Mouse (Mus musculus): ENCODE measurements around the gene Exoc6. TPM values are rescaled to one million over a fixed set of nuclear protein-coding genes. Genes with fewer than 3 reads are reported as not detected.

Exoc6 gene
- polyA plus RNA-seq (2014; fragmentation: Nextera tagmentation; extraction: Ambion mirVana) = 7.5 and 7.8 TPM in 2 replicates

DNA sequence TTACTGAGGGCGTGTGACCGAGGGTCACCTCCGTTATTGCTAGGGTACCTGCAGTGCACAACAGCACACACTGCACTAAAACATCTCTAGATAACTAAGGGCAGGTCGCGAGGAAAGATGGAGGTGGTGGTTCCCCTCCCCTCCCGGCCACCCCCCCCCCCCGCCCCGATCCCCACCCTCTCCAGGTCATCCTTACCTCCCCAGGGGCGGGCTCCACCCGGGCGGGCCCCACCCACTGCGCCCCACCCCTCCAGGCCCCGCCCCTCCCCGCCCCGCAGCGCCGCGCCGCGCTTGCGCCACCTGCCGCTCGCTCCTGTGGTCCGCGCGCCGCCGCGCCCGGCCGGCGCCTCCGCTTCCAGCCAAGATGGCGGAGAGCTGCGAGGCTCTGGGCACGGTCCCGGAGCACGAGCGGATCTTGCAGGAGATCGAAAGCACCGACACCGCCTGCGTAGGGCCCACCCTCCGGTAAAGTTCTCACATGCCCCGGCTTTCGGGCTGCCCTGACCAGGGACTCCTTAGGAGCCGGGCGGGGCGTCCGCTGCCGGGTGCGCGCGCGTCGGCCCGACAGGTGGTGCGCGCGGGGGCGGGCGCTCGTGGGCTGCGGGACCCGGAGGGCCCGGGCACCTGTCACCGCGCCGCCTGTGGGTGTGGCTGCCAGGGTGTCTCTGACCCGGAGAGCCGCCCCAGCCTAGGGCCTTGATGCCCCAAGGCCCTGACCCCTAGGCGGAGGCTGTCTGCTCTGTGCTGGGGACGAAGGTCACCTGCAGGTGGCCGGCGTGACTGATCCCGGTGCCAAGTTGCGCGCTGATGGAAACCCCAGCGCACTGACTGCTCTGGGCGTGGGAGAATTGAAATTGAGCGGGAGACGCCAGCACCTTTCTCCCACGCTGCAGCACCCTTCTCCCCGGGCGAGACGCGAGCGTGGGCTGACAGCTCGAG is at the start of gene Exoc6:
Gene Exoc6, plus strand, starts transcription at position 318 of the 939 bp plus-strand sequence.
- Histone ChIP-seq H3K9ac (ENCODE audit: low read length) (peak within 1 kb of the TSS; percentile 65), H3K27ac (replicated peaks; ENCODE audit: low read depth, low read length) (no peak within 1 kb of the TSS), H3K4me3 (ENCODE audit: low read depth, low read length) (peak within 1 kb of the TSS; percentile 66), H3K4me2 (ENCODE audit: low read depth, severe bottlenecking) (peak within 1 kb of the TSS; percentile 96), H3K9me3 (ENCODE audit: control insufficient read depth, low read length) (no peaks in the 10 kb centered on the region), H3K4me1 (ENCODE audit: control insufficient read depth, insufficient read depth, low read length) (no peaks in the 10 kb centered on the region), H3K36me3 (ENCODE audit: control insufficient read depth, insufficient read depth, low read length) (no peaks in the 10 kb centered on the region), H3K27me3 (ENCODE audit: control insufficient read depth, insufficient read depth, low read length) (no peaks in the 10 kb centered on the region)
- WGBS = 2% methylated on average over 47 of the region's 89 CpGs
- ATAC-seq (ENCODE audit: insufficient number of reproducible peaks, low FRiP score, low TSS enrichment, low read depth) (peak; percentile 80), DNase-seq (ENCODE audit: low spot score) (peak; percentile 81)

DNA sequence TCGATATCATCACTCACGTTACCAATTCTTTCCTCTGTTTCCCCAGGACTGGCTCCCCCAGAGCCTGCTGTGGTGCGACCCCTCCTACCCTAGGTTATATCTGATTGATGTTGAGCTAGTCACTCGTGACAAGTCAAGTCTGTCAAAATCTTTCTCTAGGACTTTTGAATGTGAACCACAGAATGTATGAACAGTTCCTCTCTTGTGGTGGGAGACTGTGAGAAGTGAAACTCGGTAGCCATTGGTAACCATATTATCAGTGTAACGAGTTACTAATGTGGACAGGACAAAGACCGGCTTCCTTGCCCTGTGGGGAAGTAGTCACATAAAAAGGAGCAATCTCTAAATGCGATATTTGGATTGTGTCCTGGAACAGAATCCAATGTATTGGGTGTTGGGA is 47.2 kb upstream of the Exoc6 start:
- no peaks in the 10 kb centered on the region for H3K27me3 ChIP-seq (ENCODE audit: control insufficient read depth, insufficient read depth, low read length)
- no peaks in the 10 kb centered on the region for H3K9me3 ChIP-seq (ENCODE audit: control insufficient read depth, low read length)
- DNase-seq (ENCODE audit: low spot score) (no peak), ATAC-seq (ENCODE audit: insufficient number of reproducible peaks, low FRiP score, low TSS enrichment, low read depth) (no peak)
- H3K4me2 ChIP-seq (ENCODE audit: low read depth, severe bottlenecking) = no peak overlapping the region
- H3K4me1 ChIP-seq (ENCODE audit: control insufficient read depth, insufficient read depth, low read length) = peaks cover 2% of the 10 kb centered on the region; the same call in 1 of the 2 replicates
- no peak overlapping the region for H3K9ac ChIP-seq (ENCODE audit: low read length)
- WGBS = 86% methylated on average over 8 of the region's 8 CpGs
- no peaks in the 10 kb centered on the region for H3K36me3 ChIP-seq (ENCODE audit: control insufficient read depth, insufficient read depth, low read length)
- H3K27ac ChIP-seq (replicated peaks; ENCODE audit: low read depth, low read length) = no peak overlapping the region
- H3K4me3 ChIP-seq (ENCODE audit: low read depth, low read length) = no peak overlapping the region

DNA sequence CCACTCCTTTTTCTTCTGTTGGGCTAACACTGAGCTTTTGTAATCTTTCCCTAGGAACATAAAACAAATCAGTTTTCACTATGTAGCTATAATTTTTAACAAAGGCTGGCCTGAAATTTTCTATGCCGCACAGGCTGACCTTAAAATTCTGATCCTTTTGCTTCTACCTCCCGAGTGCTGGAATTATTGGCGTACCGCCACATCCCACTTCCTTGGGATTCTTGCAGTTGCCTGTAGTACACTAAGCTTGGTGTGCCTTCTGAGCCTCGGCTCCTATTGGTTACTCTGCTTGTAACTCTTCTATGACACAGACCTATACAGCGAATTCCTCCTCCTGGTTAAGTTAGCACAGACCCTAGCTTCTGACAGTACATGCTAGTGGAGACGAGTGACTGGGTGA is 44.2 kb upstream of the Exoc6 start:
- Histone ChIP-seq H3K36me3 (ENCODE audit: control insufficient read depth, insufficient read depth, low read length) (no peaks in the 10 kb centered on the region), H3K4me1 (ENCODE audit: control insufficient read depth, insufficient read depth, low read length) (peaks cover 2% of the 10 kb centered on the region; the same call in 1 of the 2 replicates), H3K9me3 (ENCODE audit: control insufficient read depth, low read length) (no peaks in the 10 kb centered on the region), H3K4me3 (ENCODE audit: low read depth, low read length) (no peak overlapping the region), H3K27ac (replicated peaks; ENCODE audit: low read depth, low read length) (no peak overlapping the region), H3K9ac (ENCODE audit: low read length) (no peak overlapping the region), H3K4me2 (ENCODE audit: low read depth, severe bottlenecking) (no peak overlapping the region), H3K27me3 (ENCODE audit: control insufficient read depth, insufficient read depth, low read length) (no peaks in the 10 kb centered on the region)
- DNase-seq (ENCODE audit: low spot score) (no peak), ATAC-seq (ENCODE audit: insufficient number of reproducible peaks, low FRiP score, low TSS enrichment, low read depth) (no peak)
- 74% methylated on average over 7 of the region's 7 CpGs for WGBS

DNA sequence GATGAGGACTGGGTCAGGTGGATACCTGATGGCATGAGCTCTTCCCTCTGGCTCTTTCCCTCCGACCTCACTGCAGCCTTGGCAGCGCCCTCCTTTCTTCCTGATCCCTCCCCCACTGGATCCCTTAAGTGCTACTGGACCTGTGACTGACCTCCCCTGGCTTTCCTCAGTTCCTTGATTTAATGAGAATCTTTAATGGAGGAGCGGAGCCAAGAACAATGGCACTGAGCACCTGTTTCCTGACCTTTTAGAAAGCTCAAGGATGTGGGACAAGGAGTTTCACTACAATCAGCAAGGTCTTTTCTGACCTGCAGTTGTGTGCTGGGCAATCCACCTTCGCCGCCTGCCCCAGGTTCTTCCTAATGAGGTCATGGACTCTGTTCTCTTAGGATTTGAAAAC is 43.6 kb upstream of the Exoc6 start:
- no peaks in the 10 kb centered on the region for H3K9me3 ChIP-seq (ENCODE audit: control insufficient read depth, low read length)
- DNase-seq (ENCODE audit: low spot score) (no peak), ATAC-seq (ENCODE audit: insufficient number of reproducible peaks, low FRiP score, low TSS enrichment, low read depth) (no peak)
- WGBS = 67% methylated on average over 5 of the region's 5 CpGs
- H3K9ac ChIP-seq (ENCODE audit: low read length) = no peak overlapping the region
- peaks cover 2% of the 10 kb centered on the region; the same call in 1 of the 2 replicates for H3K4me1 ChIP-seq (ENCODE audit: control insufficient read depth, insufficient read depth, low read length)
- H3K27ac ChIP-seq (replicated peaks; ENCODE audit: low read depth, low read length) = no peak overlapping the region
- H3K36me3 ChIP-seq (ENCODE audit: control insufficient read depth, insufficient read depth, low read length) = no peaks in the 10 kb centered on the region
- no peak overlapping the region for H3K4me2 ChIP-seq (ENCODE audit: low read depth, severe bottlenecking)
- no peaks in the 10 kb centered on the region for H3K27me3 ChIP-seq (ENCODE audit: control insufficient read depth, insufficient read depth, low read length)
- H3K4me3 ChIP-seq (ENCODE audit: low read depth, low read length) = no peak overlapping the region

DNA sequence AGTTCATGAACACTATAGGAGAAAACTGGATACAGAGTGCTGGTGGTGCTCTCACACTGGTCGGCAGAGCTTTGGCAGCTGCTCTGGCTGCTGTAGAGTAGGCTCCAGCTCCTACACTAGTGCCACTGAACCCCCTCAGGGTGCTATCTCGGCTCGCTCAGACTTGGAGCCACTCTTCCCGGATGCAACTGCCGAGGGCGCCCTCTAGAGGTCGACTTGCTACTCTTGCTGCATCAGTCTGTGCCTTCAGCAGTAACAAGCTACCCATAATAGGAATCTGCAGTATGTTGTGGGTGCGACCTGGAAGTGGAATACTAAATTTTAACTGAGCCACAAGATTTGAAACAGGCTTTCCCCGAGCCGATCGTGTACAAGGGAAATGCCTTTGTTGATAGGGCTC is 40.5 kb upstream of the Exoc6 start:
- H3K27ac ChIP-seq (replicated peaks; ENCODE audit: low read depth, low read length) = no peak overlapping the region
- H3K4me1 ChIP-seq (ENCODE audit: control insufficient read depth, insufficient read depth, low read length) = peaks cover 2% of the 10 kb centered on the region; the same call in 1 of the 2 replicates
- no peak overlapping the region for H3K9ac ChIP-seq (ENCODE audit: low read length)
- 15% methylated on average over 11 of the region's 11 CpGs for WGBS
- H3K27me3 ChIP-seq (ENCODE audit: control insufficient read depth, insufficient read depth, low read length) = no peaks in the 10 kb centered on the region
- H3K4me3 ChIP-seq (ENCODE audit: low read depth, low read length) = no peak overlapping the region
- no peaks in the 10 kb centered on the region for H3K9me3 ChIP-seq (ENCODE audit: control insufficient read depth, low read length)
- H3K36me3 ChIP-seq (ENCODE audit: control insufficient read depth, insufficient read depth, low read length) = no peaks in the 10 kb centered on the region
- DNase-seq (ENCODE audit: low spot score) = peak; percentile 89
- no peak for ATAC-seq (ENCODE audit: insufficient number of reproducible peaks, low FRiP score, low TSS enrichment, low read depth)
- no peak overlapping the region for H3K4me2 ChIP-seq (ENCODE audit: low read depth, severe bottlenecking)

DNA sequence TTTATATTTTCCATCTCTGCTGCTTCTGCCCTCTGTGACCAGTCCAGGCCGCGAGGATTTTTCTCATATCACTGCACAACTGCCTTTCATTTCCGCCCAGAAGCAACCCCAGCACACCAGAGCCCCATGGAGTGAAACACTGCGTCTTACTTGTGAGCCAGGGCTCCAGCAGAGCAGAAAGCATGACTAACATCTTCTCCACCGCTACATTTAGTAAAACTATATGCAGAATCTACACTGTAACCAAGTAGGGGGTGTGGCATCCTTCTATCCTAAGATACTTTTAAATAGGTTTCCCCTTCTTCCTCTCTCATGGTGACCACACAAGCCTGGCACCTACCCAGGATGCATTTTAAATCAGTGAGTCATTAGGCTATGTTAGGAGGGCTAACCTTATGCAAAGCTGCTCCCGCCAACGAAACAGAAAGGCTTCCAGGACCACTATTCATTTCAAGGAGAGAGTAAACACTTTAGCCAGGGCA is 35.4 kb upstream of the Exoc6 start:
- Histone ChIP-seq H3K4me3 (ENCODE audit: low read depth, low read length) (no peak overlapping the region), H3K27me3 (ENCODE audit: control insufficient read depth, insufficient read depth, low read length) (no peaks in the 10 kb centered on the region), H3K27ac (replicated peaks; ENCODE audit: low read depth, low read length) (no peak overlapping the region), H3K4me2 (ENCODE audit: low read depth, severe bottlenecking) (no peak overlapping the region), H3K36me3 (ENCODE audit: control insufficient read depth, insufficient read depth, low read length) (no peaks in the 10 kb centered on the region), H3K9me3 (ENCODE audit: control insufficient read depth, low read length) (no peaks in the 10 kb centered on the region), H3K4me1 (ENCODE audit: control insufficient read depth, insufficient read depth, low read length) (no peaks in the 10 kb centered on the region), H3K9ac (ENCODE audit: low read length) (no peak overlapping the region)
- ATAC-seq (ENCODE audit: insufficient number of reproducible peaks, low FRiP score, low TSS enrichment, low read depth) (no peak), DNase-seq (ENCODE audit: low spot score) (no peak)
- 70% methylated on average over 7 of the region's 7 CpGs for WGBS

DNA sequence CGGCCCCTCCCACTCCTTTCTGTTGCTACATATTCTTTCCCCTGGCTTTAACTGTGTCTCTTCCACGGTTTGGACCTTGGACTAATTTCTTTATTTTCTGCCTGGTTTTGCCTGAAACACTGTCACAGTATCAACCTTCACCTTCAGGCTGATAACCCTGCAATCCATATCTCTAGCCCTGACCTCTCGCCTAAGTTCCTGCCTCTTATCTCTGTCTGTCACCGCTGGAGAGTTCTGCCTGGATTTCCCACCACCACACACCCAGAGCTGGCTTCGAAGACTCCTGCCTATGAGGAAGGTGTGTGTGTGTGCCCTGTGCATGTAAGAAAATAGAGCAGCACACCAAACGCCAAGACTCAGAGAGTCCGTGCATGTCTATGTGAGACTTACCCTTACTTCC is 32.8 kb upstream of the Exoc6 start:
- DNase-seq (ENCODE audit: low spot score) = no peak

DNA sequence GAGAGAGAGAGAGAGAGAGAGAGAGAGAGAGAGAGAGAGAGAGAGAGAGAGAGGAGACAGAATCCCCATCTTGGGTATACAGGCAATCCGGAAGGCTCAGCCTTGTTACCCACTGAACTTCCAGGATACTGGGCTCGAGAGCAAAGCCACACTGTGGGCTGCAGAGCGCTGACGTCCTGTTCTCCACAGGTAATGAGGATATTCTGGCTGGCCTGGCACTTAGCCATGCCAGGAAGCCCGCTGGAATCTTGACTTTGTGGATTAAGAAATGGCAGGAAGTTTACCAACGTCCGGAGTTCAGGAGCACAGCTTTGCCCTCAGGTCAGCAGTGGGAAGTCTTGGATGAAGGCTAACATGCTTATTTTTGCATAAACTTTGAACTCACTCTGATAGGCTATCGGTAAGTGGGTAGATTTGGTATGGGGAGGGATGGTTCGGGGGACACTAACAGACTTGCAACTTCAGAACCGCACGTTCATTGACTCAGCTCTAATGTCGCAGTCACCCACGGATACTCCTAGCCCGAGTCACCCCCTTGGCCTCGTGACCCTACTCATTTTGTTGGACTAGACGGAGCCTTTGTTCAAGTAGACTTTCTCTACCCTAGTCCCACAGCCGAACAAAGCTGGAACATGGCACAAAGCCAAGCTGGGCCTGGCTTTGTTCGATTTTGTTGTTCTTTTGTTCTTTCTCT is 29.3 kb upstream of the Exoc6 start:
- Histone ChIP-seq H3K27ac (replicated peaks; ENCODE audit: low read depth, low read length) (no peak overlapping the region), H3K9ac (ENCODE audit: low read length) (no peak overlapping the region), H3K9me3 (ENCODE audit: control insufficient read depth, low read length) (no peaks in the 10 kb centered on the region), H3K27me3 (ENCODE audit: control insufficient read depth, insufficient read depth, low read length) (no peaks in the 10 kb centered on the region), H3K4me3 (ENCODE audit: low read depth, low read length) (no peak overlapping the region), H3K4me1 (ENCODE audit: control insufficient read depth, insufficient read depth, low read length) (no peaks in the 10 kb centered on the region), H3K36me3 (ENCODE audit: control insufficient read depth, insufficient read depth, low read length) (no peaks in the 10 kb centered on the region), H3K4me2 (ENCODE audit: low read depth, severe bottlenecking) (no peak overlapping the region)
- 82% methylated on average over 18 of the region's 18 CpGs for WGBS
- DNase-seq (ENCODE audit: low spot score) (no peak), ATAC-seq (ENCODE audit: insufficient number of reproducible peaks, low FRiP score, low TSS enrichment, low read depth) (no peak)

More for the DNA sequence above, 32.8 kb upstream of the Exoc6 start:
- no peak overlapping the region for H3K4me3 ChIP-seq (ENCODE audit: low read depth, low read length)
- H3K4me2 ChIP-seq (ENCODE audit: low read depth, severe bottlenecking) = no peak overlapping the region
- no peaks in the 10 kb centered on the region for H3K36me3 ChIP-seq (ENCODE audit: control insufficient read depth, insufficient read depth, low read length)
- no peak overlapping the region for H3K9ac ChIP-seq (ENCODE audit: low read length)
- H3K27me3 ChIP-seq (ENCODE audit: control insufficient read depth, insufficient read depth, low read length) = no peaks in the 10 kb centered on the region
- H3K4me1 ChIP-seq (ENCODE audit: control insufficient read depth, insufficient read depth, low read length) = no peaks in the 10 kb centered on the region
- WGBS = 75% methylated on average over 7 of the region's 7 CpGs
- no peak for ATAC-seq (ENCODE audit: insufficient number of reproducible peaks, low FRiP score, low TSS enrichment, low read depth)
- H3K9me3 ChIP-seq (ENCODE audit: control insufficient read depth, low read length) = no peaks in the 10 kb centered on the region
- no peak overlapping the region for H3K27ac ChIP-seq (replicated peaks; ENCODE audit: low read depth, low read length)
